Mouse (Mus musculus) 416B (cell line): ENCODE measurements at regions not wholly inside any gene's neighbourhood (a gene's known extent, or its start where the extent isn't known, plus 50 kb on each side); places are given as distances from the start of the nearest gene placed in this dataset.

Experiments used
- DNase-seq: peaks from one replicate; pipeline ENCODE4 v3.0.0; 2011; ENCODE audit warnings: low read depth

DNA sequence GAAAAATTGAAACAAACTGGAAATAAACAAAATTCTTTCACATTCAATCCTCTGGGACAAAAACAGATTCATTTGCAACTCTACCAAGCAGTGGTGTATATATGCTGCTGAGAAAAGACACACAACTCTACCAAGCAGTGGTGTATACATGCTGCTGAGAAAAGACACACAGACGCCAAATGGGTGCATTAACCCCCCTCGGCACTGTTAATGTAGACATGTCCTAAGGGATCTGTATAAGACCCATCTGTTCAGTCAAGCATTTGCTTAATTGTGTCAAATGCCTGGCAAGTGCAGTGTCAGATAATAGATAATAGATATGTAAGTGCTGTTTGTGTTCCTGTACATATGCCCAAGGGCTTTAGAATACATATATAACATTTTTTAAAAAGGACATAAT is 1035.2 kb upstream of the B3galt2 start:
- DNase-seq: no peak

GRCm38 (mm10) chr1:142606082-142606481 is 1034.4 kb upstream of the B3galt2 start:
- DNase-seq: peak; percentile 60

- DNase-seq: no peak
Measured at GRCm38 (mm10) chr1:142621464-142621863, 1019.0 kb upstream of the B3galt2 start.

- DNase-seq: no peak
Measured at GRCm38 (mm10) chr1:142624303-142624702, 1016.2 kb upstream of the B3galt2 start.

DNA sequence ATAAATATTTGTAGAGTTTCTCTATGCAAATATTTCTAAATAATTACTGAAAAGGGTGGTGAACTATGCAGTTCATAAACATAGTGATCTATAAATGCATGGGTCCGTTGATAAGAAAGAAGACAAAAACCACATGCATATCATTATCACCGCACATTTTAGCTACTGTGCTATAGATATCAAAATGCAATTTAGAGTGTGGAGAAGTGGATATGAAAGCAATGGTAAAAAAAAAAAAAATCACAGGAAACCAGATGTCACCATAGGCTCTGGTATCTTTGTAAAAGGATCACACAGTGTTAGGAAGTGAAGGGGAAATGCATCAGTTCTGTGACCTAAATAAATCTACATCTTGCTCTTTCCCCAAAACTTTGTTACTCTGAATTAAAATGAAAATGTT is 985.2 kb upstream of the B3galt2 start:
- peak; percentile 81 for DNase-seq

DNA sequence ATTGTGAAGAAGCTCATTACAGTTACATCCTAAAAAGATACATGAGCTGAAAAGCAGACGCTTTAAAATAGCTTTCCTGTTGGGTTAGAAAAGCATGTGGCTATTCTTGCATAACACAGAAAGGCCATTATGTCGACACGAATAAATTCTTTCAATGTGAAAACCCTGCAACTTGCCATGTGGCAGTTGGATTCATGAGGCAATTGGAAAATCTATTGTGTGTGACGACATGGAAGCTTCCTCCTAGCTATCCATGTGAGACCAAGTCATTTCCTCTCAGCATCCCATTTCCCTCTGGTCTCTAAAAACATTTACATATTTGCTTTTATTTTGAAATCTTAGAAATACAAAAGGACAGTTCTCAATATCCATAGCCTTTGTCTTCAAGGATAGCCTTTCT is 975.2 kb upstream of the B3galt2 start:
- peak; percentile 58 for DNase-seq

GRCm38 (mm10) chr1:142679917-142680316 is 960.5 kb upstream of the B3galt2 start:
- DNase-seq: no peak

- peak; percentile 13 for DNase-seq
Measured at GRCm38 (mm10) chr1:142688828-142689227, 951.6 kb upstream of the B3galt2 start.

DNA sequence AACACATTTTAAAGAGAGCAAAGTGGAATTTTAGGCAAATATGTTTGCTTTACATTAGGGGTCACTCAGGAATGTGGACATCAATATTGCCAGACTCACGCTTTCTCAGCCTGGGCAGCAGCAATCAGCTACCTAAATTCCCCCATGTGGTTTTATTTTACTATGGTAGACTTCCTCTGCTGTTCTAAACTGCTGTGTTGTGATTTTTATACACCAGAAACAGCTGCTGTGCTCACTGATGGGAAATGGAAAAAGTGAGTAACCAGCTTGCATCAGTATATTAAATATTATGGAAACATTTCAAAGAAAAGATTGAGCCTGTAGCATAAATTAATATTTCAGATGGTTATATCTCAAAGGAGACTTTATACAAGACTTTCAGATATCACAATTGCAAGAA is 945.3 kb upstream of the B3galt2 start:
- DNase-seq: peak; percentile 51

DNA sequence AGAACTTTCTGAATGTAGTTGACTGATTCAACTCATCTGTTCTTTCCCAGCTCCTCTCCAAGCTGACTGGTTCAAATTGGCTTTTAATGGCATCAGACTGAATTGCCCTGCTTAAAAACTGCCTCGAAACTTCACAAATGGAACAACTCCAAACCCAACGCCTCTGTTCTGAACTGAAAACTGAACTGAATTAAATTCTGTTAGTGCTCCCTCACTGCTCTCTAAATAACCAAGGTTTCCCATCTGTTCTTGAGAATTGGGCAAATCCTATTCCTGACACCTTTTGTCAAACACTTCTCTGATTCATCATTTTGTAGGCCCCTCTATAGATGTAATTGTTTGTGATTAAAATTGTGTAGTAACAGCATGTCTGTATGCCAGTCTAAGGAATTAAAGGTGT is 932.2 kb upstream of the B3galt2 start:
- DNase-seq: no peak

DNA sequence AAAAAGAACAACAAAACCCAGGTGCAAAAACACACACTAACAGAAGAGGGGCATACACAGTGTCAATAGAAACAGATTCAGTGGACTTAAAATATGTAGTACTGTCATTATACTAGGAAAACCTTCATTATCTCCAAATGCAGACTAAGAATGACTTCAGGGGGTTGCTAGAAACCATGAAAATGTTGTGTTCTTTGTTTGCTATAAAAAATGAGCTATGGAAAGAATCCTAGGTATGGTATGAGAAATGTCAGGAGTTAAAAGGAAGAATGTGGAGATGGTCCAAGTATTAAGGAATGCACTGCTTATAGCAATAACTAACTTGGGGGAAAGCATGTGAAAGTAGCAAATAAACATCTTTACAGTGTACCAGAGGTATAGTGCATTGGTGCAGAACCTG is 910.2 kb upstream of the B3galt2 start:
- no peak for DNase-seq

DNA sequence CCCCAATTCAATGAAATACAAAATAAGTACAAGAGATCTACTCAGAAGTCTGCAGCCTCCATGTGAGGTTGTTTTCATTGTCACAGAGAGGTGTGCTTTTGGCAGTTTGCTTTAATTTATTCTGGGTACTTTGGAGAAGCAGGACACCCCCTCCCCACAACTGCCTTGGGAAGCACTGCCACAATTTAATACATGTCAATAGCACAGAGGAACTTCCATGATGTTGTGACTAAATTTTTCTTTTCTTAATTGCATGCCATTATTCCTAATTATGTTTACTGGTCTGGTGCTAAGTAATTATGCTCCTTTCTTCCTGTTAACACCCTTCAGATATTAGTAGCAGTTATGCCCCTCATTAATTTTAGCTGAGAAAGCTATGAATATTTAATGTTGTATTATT is 906.4 kb upstream of the B3galt2 start:
- DNase-seq: no peak

DNA sequence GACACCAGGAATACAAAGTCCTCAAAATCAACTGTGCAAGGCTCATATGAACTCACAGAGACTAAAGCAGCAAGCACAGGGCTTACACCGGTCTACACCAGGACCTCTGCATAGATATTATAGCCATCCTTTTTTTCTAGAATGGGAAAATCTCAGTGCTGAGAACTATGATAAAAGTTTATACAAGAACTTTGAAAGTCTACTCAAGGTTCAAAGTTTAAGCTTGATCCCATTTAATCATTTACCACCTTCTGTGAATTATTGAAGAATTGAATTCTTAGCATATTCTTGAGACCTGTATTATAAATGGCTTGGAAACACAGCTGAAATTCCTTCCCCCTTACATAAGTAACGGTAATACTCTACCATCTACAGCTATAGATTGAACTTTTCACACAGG is 902.1 kb upstream of the B3galt2 start:
- DNase-seq: no peak

DNA sequence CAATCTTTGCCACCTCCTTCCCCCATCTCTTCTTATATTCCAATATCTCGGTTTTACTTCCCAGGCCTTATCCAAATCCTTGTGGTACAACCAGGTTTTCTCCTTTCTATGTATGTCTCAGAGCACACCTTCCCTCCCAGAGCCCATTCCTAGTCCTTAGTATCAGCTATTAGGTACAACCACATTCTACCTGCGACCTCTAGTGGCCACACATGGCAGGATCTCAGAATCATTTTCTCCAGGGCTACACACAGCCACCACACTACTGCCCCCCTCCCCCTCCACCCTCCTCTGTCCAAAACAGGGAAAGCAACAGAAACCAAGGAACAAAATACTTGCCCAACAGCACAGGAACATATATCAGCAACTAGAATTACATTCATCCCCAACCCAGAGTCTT is 898.2 kb upstream of the B3galt2 start:
- DNase-seq: peak; percentile 73

DNA sequence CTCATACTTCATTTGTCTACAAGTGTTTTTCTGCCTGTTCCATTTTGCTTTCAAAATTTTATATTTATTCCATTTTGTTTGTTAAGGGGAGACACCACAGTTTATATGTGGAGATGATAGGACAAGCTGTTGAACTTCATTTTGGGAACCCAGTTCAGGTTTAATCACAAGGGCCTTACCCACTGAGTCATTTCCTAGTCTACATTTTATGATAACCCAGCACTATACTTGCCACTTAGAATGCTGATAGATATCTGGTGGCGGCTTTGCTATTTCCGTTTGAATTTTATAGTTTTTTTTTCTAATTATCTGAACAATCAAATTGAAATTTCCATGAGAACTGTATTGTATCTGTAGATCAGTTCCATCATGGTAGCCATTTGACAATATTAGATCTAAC is 869.5 kb upstream of the B3galt2 start:
- DNase-seq: peak; percentile 89
